Mouse (Mus musculus) ZHBTc4 (cell line): ENCODE data around the gene Spg7.

Experiments
- DNase-seq: peaks from one replicate; pipeline ENCODE4 v3.0.0-alpha.2; 2011; ENCODE audit warnings: low read depth, low spot score

The Spg7 gene

GRCm38 (mm10) chr8:123131041-123131440, 68.3 kb downstream of the Spg7 start:
- DNase-seq: no peak

GRCm38 (mm10) chr8:123132953-123133352, 70.2 kb downstream of the Spg7 start:
- DNase-seq: peak; percentile 38

DNA sequence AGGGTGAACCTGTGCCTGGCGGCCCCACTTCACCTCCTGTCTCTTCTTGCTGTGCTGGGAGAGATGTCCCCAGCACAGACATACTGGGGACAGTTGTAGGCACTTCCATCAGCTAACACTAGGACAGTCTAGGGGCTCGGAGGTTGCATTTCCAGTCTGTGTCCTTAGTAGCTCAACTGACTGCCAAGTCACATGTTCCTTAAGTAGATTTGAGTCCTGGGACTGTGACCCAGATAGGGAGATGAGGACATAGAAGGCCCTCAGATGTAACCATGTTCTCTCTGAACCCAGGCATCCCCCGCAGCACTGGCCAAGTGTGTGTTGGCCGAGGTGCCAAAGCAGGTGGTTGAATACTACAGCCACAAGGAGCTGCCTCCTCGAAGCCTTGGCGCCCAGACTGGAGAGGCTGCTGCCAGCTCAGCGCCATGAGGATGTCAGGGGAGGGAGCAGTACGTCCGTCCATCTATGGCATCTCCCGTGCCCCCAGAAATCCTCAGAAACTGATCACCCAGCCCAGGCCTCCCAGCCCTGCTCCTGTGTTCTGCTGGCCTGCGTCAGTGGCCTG, 71.5 kb downstream of the Spg7 start:
- DNase-seq: no peak

DNA sequence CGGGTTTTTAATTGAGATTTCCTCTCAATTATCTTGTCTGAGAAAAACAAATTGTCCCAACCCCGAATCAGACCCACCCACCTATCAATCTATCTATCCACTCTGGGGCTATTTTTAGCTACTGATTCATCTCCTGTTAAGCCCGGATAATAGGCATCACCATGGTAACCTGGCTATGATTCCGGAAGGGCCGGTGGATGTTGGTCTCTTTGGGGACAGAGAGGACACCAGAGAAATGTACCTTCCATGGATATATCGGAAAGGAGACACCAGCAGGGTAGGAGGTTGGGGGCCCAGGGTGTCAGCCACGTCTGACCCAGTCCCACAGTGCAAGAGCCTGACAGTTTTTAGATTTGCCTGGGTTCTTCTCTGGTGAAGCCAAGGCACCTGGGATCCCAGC, 72.7 kb downstream of the Spg7 start:
- no peak for DNase-seq

GRCm38 (mm10) chr8:123135806-123136205, 73.1 kb downstream of the Spg7 start:
- DNase-seq: no peak

GRCm38 (mm10) chr8:123136287-123136686, 73.5 kb downstream of the Spg7 start:
- no peak for DNase-seq

DNA sequence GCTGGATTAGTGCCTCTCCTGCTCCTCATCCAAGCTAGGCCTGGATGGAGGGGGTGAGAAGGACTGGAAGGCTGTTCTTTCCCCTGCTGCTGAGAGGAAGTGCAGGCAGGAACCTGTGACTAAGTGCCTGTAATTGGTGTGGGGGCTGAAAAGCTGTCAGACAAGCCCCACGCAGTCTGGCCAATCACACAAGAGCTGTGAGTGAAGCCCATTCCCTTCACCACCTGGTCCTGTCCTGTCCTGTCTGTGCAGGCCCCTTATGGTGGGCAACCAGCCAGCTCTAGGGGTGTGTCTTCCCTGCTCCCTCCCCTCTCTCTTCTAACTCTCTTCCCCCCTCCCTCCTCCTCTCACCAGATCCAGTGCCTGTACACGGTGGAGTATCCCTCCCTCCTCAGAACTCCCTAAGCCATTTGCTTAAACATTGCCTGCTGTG, 74.9 kb downstream of the Spg7 start:
- no peak for DNase-seq

DNA sequence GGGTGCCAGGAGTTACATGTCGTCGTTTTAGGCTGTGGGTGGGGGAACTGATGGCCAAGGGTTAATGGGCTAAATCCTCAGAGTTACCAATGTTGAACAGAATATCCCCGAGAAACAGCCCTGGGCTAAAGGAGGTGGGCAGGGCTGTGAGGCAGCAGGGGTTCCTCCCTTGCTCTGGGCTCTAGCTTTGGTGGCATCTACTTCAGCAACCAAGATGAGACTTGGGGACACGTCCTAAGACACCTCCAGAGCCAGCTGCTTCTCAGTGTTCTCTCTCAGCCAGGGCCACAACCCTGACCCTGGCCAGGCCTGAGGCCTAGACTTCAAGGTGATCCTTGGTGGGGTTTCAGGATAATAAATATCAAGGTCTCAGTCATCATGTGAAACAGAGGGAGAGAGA, 76.0 kb downstream of the Spg7 start:
- no peak for DNase-seq

GRCm38 (mm10) chr8:123141741-123142462, 79.2 kb downstream of the Spg7 start:
- DNase-seq: no peak

DNA sequence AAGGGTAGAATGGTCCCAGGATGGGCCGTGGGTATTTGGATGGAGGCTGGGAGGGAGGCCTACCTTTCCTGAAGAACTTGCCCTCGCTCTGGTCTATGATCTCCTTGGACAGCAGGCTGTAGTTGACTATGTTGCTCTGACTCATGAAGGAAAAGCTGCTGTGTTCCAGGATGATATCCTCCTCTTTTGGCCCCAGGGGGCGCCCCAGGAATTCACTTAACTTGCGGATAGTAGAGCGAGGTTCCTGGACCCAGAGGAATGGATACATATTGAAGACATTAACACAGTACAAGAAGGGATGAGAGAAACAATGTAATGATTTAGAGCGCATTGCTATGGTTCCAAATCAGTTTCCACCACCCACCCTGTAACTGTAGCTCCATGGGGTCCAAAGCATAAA, 82.5 kb downstream of the Spg7 start:
- DNase-seq: peak; percentile 53

DNA sequence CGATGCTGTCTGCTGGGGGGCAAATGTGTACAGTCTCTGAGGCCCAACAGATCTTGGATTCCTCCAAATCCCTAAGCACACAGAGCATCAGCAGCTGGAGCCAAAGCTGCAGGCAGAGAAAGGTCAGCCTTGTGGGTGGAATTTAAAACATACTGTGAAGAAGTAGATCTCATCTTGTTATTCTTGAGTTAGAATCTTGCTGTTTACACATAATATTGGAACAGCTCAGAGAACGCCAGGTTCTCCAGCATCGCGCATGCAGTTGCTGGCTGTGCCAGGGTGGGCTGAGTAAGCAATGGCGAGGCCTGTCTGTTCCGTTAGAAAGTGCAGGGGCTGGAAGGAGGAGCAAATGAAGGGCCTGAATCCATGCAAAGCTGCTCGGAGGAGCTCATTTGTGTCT, 83.6 kb downstream of the Spg7 start:
- DNase-seq: no peak
